Mouse (Mus musculus) heart, postnatal 0 days (tissue): ENCODE data around the gene Sez6.

Source experiments
- CTCF ChIP-seq: IDR thresholded peaks from 2 replicates; pipeline ENCODE4 v1.5.1; 2016; ENCODE audit warnings: antibody characterized with exemption, control low read depth, low read depth
- EP300 ChIP-seq: IDR thresholded peaks from 2 replicates; pipeline ENCODE4 v1.6.1; 2016; ENCODE audit warnings: antibody characterized with exemption, low read depth

DNA sequence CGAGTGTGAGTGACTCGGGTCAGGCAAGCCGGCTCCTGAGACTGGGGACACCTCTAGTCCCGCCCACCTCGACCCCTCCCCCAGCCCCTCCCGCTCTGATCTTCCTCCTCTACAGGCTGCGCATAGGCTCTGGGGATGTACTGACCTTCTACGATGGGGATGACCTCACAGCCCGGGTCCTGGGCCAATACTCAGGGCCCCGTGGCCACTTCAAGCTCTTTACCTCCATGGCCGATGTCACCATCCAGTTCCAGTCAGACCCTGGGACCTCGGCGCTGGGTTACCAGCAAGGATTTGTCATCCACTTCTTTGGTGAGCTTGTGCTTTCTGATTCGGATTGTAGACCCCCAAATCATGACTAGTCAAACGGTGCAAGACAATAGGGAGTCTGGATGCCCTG lies 43.7 kb downstream of the Sez6 start:
- TF ChIP-seq CTCF (no peak), EP300 (no peak)
